Mouse (Mus musculus): ENCODE measurements around the gene Itk.

GRCm38 (mm10) chr11:46395698-46396097 lies 6.4 kb upstream of the Itk start:
- no peak for TF ChIP-seq CTCF (IDR thresholded peaks at IDR 0.05; ENCODE audit: extremely low read depth, insufficient read depth, insufficient read length, insufficient replicate concordance)
- no peak for TF ChIP-seq POLR2A (IDR thresholded peaks at IDR 0.05; ENCODE audit: low read depth, low read length)
